Mouse (Mus musculus) kidney, embryonic 15.5 days (tissue): ENCODE data around the gene Pola1. TPM values are rescaled to one million over a fixed set of nuclear protein-coding genes. Genes with fewer than 3 reads are reported as not detected.

Experiments used
- ATAC-seq: fragments of 200-750 bp; cut with Nextera tagmentation; replicated peaks from 2 replicates; pipeline ENCODE4 v1.8.0; 2017; ENCODE audit warnings: moderate TSS enrichment; ENCODE audit not compliant: low FRiP score
- H3K27ac ChIP-seq: fragments of 300-500 bp; sonication (generic); 2 replicates; pipeline ENCODE4 v1.5.1; 2015; ENCODE audit warnings: mild to moderate bottlenecking, inconsistent platforms
- H3K27me3 ChIP-seq: fragments of 300-500 bp; sonication (generic); 2 replicates; pipeline ENCODE4 v1.6.1; 2015; ENCODE audit warnings: inconsistent platforms
- H3K36me3 ChIP-seq: fragments of 300-500 bp; sonication (generic); 2 replicates; pipeline ENCODE4 v1.6.1; 2015; ENCODE audit warnings: inconsistent platforms
- H3K4me1 ChIP-seq: fragments of 300-500 bp; sonication (generic); 2 replicates; pipeline ENCODE4 v1.6.1; 2015; ENCODE audit warnings: inconsistent platforms
- H3K4me2 ChIP-seq: fragments of 300-500 bp; sonication (generic); 2 replicates; pipeline ENCODE4 v1.6.1; 2015; ENCODE audit warnings: moderate library complexity, mild to moderate bottlenecking, inconsistent platforms
- H3K4me3 ChIP-seq: fragments of 300-500 bp; sonication (generic); replicated peaks from 2 replicates; pipeline ENCODE4 v1.5.1; 2015; ENCODE audit warnings: mild to moderate bottlenecking, inconsistent platforms
- H3K9ac ChIP-seq: fragments of 300-500 bp; sonication (generic); 2 replicates; pipeline ENCODE4 v1.6.1; 2015; ENCODE audit warnings: mild to moderate bottlenecking, inconsistent platforms
- H3K9me3 ChIP-seq: fragments of 300-500 bp; sonication (generic); replicated peaks from 2 replicates; pipeline ENCODE4 v1.6.1; 2016; ENCODE audit warnings: inconsistent platforms
- WGBS: fragments of 180-500 bp; shearing (Covaris S2); methylation state at CpG from one replicate; pipeline ENCODE4 v1.1.7; 2015; ENCODE audit warnings: mixed read lengths; 5-methylcytosine and 5-hydroxymethylcytosine counted together
- polyA plus RNA-seq: library from polyadenylated mRNA; unstranded; fragments of >200 nt; fragmentation: Nextera tagmentation; extraction: Ambion mirVana; gene quantifications from 2 replicates; pipeline ENCODE4 v1.2.1, GENCODE M21; 2015

Gene Pola1
- polyA plus RNA-seq, 1 experiment from 2014 or later = 23.2 TPM

DNA sequence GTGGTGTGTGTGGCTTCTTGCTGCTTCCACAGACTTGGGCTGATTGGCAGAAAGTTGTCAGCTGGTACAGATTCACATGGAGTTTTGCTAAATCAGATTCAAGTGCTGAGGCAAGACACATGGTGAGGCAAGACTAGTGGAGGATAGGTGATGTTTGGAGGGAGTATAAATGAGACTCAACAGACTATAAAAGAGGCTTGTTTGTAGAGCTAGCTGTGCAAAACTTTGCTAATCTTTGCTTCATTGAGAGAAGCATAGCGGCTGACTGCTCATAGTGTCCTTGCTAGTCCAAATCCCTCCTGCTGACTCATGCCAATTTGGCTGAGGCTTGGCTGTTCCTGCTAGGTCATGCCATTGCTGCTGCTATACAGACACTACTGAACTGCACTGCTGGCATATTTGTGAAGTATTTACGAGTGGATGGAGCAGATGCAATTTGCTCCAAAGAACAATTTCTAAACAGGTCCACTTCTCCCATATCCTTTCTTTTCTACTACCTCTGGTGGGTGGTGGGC is 3.0 kb upstream of the Pola1 start:
- no peaks in the 10 kb centered on the region for H3K36me3 ChIP-seq
- H3K27ac ChIP-seq = no peak overlapping the region
- H3K27me3 ChIP-seq = peaks cover 7% of the 10 kb centered on the region; the same call in 1 of the 2 replicates
- no peak overlapping the region for H3K4me2 ChIP-seq
- no peak overlapping the region for H3K9ac ChIP-seq
- H3K9me3 ChIP-seq = no peaks in the 10 kb centered on the region
- no peaks in the 10 kb centered on the region for H3K4me1 ChIP-seq
- H3K4me3 ChIP-seq = no peak overlapping the region
- 84% methylated on average over 2 of the region's 2 CpGs for WGBS
- no peak for ATAC-seq

DNA sequence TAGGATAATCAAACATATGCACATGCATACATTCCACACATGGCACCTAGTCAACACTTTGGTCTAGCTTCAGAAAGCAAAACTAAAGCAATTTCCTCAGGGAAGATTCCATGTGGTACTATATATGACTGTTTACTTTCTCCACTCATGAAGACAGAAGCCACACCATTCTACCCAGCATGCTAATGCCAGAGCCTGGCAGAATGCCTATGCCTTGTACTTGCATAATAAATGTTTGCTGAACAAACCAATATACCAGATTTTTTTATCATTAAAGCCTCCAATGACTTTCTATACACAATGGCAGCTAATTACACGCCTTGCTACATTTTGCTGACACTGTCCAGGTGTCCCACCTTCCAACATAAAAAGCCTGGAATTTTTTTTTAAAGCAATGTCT is 1.7 kb downstream of the Pola1 start:
- WGBS = 61% methylated on average over 1 of the region's 1 CpGs
- Histone ChIP-seq H3K4me1 (no peaks in the 10 kb centered on the region), H3K27ac (no peak overlapping the region), H3K4me2 (peak overlapping the region; percentile 59; the same call in 1 of the 2 replicates), H3K36me3 (peaks cover 4% of the 10 kb centered on the region; the same call in 1 of the 2 replicates), H3K27me3 (0 out of 2 replicates have a peak, but pooled peaks cover 3% of the 10 kb centered on the region), H3K4me3 (no peak overlapping the region), H3K9ac (no peak overlapping the region), H3K9me3 (no peaks in the 10 kb centered on the region)
- no peak for ATAC-seq

DNA sequence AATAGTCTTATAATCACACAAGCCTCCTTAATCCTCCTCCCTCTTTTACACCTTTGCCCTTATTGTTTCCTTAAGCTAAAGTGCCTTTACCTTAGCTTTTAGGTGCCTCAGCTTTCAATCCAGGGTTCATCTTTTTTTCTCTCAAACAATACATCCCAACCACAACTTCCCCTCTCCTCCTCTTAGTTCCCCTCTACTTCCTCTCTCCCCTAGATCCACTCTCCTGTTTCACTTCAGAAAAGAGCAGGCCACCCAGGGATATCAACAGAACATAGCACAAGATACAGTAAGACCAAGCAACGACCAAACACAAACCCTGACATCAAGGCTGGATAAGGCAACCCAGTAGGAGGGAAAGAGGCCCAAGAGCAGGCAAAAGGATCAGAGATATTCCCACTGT is 29.7 kb downstream of the Pola1 start:
- Histone ChIP-seq H3K27ac (no peak overlapping the region), H3K27me3 (no peaks in the 10 kb centered on the region), H3K4me1 (no peaks in the 10 kb centered on the region), H3K4me3 (no peak overlapping the region), H3K36me3 (peaks cover 14% of the 10 kb centered on the region; the same call in 1 of the 2 replicates), H3K9ac (no peak overlapping the region), H3K4me2 (no peak overlapping the region), H3K9me3 (no peaks in the 10 kb centered on the region)
- ATAC-seq = no peak
- WGBS = 89% methylated on average over 1 of the region's 1 CpGs

DNA sequence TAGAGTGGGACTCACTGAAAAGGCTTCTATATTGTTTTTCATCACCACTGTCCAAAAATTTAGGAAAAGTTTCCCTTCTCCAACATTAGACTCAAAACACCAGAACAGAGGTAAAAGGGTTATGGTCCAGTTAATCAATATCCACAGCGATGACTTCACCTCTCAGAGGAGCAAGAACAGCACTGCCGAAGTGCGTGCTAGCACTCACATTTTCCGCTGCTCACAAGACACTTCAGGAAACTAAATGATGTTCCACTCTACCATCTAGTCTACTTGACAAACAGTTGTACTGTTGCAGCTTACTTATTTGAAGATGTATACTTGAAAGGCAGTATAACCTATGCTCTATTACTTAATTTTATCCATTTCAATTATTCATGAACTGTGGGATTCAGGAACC is 37.7 kb downstream of the Pola1 start:
- H3K9me3 ChIP-seq = no peaks in the 10 kb centered on the region
- H3K9ac ChIP-seq = no peak overlapping the region
- no peaks in the 10 kb centered on the region for H3K4me1 ChIP-seq
- H3K4me2 ChIP-seq = no peak overlapping the region
- WGBS = 91% methylated on average over 4 of the region's 4 CpGs
- H3K27ac ChIP-seq = no peak overlapping the region
- peaks cover 6% of the 10 kb centered on the region; the same call in 1 of the 2 replicates for H3K27me3 ChIP-seq
- no peaks in the 10 kb centered on the region for H3K36me3 ChIP-seq
- H3K4me3 ChIP-seq = no peak overlapping the region
- no peak for ATAC-seq

DNA sequence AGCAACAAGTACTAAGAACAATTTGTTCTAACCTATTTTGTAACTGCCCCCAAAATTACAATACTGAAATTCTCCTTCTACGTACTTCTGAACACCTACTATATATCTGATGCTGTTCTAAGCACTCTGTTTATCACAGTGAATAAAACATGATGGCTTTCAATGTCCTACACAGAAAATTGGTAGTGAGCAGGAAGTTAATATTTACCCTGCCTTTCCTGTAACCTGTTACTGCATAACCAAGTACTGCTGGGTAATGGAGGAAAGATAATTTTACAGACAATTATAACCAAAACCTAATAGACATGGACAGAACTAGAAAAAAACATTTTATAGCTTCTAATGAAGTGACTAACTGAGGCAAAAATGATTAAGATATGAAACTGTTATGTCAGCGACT is 51.0 kb downstream of the Pola1 start:
- no peak overlapping the region for H3K27ac ChIP-seq
- ATAC-seq = no peak
- WGBS = 71% methylated on average over 2 of the region's 2 CpGs

DNA sequence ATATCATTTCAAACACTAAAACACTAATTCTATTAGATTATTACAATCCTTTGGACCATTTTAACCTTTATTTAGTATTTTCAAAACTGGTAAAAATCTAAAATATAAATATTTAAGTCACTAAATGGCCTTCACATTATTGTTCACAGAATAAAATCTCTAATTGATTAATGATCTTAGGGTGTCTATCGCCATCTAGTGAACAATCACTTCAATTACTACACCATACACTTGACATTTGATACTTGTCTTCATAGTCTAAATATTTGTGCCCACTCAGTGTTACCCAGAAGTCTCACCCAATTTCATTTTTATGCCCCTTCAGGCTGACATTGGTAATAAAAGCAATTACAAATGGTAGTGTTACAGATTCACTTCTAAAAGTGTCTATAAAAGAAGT is 74.8 kb downstream of the Pola1 start:
- ATAC-seq = no peak
- 44% methylated on average over 1 of the region's 1 CpGs for WGBS
- H3K9me3 ChIP-seq = no peaks in the 10 kb centered on the region
- H3K36me3 ChIP-seq = no peaks in the 10 kb centered on the region
- H3K27ac ChIP-seq = no peak overlapping the region
- H3K27me3 ChIP-seq = no peaks in the 10 kb centered on the region; the same call in 1 of the 2 replicates
- H3K4me1 ChIP-seq = no peaks in the 10 kb centered on the region
- H3K9ac ChIP-seq = no peak overlapping the region
- no peak overlapping the region for H3K4me3 ChIP-seq
- H3K4me2 ChIP-seq = no peak overlapping the region

More for the DNA sequence above, 51.0 kb downstream of the Pola1 start:
- Histone ChIP-seq H3K27me3 (no peaks in the 10 kb centered on the region), H3K4me2 (no peak overlapping the region), H3K36me3 (no peaks in the 10 kb centered on the region), H3K9me3 (no peaks in the 10 kb centered on the region), H3K4me1 (no peaks in the 10 kb centered on the region), H3K4me3 (no peak overlapping the region), H3K9ac (no peak overlapping the region)

DNA sequence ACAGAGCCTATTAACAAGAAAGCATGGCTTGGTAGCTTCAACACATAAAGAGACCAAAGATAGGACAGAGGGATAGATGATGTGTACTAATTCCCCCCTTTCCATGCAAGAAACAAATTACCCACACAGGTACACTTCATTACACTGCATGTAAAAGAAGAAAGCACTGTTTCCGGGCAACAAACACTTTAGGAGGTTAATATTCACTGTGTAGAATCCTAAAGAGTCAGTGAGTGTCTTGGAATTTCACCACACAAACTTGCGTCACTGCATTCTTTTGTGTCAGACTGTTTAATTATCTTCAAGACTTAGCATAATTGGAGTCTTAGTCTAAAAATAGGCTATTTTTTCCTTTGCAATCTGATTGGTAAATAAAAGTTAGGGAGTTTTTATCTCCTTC is 92.2 kb downstream of the Pola1 start:
- WGBS = 74% methylated on average over 2 of the region's 2 CpGs
- no peak overlapping the region for H3K9ac ChIP-seq
- no peak overlapping the region for H3K4me3 ChIP-seq
- H3K4me1 ChIP-seq = no peaks in the 10 kb centered on the region
- no peaks in the 10 kb centered on the region for H3K9me3 ChIP-seq
- H3K27me3 ChIP-seq = 0 out of 2 replicates have a peak, but pooled peaks cover 4% of the 10 kb centered on the region
- no peak for ATAC-seq
- H3K27ac ChIP-seq = no peak overlapping the region
- no peak overlapping the region for H3K4me2 ChIP-seq
- H3K36me3 ChIP-seq = no peaks in the 10 kb centered on the region

DNA sequence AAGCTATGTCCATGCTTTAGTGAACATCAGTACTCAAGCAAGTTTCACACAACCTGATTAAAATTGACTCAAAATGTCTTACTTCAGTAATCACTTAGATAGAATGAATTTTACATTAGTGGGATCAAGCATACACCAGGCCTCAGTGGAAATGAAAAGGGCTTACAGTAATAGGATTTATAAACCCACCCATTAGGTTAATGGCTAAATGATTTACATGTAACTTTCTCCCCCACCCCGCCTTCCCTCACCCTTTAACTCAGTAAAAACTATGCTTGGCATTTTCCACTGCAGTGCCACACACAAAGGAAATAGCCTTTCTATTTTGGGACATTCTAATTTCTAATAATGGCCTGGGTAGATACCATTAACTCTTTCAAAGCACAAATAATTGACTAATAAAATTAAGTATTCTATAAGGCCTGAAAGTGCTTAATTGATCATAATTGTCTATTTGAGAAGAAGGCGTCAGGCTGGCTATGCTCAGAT is 129.0 kb downstream of the Pola1 start:
- Histone ChIP-seq H3K27me3 (no peaks in the 10 kb centered on the region), H3K27ac (no peak overlapping the region), H3K9ac (no peak overlapping the region), H3K4me1 (no peaks in the 10 kb centered on the region), H3K4me2 (no peak overlapping the region), H3K9me3 (no peaks in the 10 kb centered on the region), H3K4me3 (no peak overlapping the region), H3K36me3 (no peaks in the 10 kb centered on the region)
- 0 out of 2 replicates have a peak, but pooled peaks have one; percentile 62 for ATAC-seq
- 61% methylated on average over 2 of the region's 2 CpGs for WGBS

DNA sequence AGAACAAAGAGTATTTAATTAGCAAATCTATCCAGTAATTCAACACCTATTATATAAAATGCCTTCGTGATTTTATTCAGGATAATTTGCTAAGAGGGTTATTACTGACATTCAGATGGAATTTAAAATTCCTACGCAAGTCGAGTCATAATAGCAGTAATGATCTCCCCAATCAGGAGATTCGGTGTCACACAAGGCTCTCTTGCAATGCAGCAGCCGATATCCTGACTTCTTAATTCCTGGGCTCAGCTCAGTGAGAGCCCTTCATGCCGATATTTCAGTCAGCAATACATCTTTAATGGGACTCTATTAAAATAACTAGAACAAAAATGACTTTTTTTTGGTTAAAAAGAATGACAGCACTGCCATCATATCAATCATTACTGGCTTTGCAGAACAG is 134.4 kb downstream of the Pola1 start:
- no peak for ATAC-seq
- 80% methylated on average over 6 of the region's 6 CpGs for WGBS
- H3K9me3 ChIP-seq = no peaks in the 10 kb centered on the region
- H3K4me1 ChIP-seq = no peaks in the 10 kb centered on the region
- H3K4me3 ChIP-seq = no peak overlapping the region
- H3K4me2 ChIP-seq = no peak overlapping the region
- H3K27ac ChIP-seq = no peak overlapping the region
- no peaks in the 10 kb centered on the region for H3K36me3 ChIP-seq
- H3K27me3 ChIP-seq = no peaks in the 10 kb centered on the region
- no peak overlapping the region for H3K9ac ChIP-seq

DNA sequence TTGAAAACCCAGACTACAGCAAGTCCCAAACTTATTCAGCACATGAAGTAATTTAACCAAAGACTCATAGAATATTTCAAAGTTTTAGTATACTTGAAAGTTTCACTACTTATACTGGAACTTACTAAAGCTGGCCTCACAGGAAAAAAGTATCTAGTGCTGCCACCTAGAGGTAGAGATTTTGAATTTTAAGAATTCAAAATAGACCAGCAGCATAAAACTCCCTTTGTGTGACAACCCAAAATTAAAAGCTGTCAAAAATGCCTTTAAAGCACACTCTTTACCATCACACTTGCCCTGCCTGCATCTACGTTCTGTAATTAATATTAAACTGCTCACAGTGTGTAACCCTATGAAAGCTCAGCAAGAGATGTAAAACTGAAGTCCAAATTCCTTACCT is 166.2 kb downstream of the Pola1 start:
- Histone ChIP-seq H3K9ac (no peak overlapping the region), H3K27ac (no peak overlapping the region), H3K27me3 (no peaks in the 10 kb centered on the region), H3K4me1 (no peaks in the 10 kb centered on the region), H3K36me3 (no peaks in the 10 kb centered on the region), H3K9me3 (no peaks in the 10 kb centered on the region), H3K4me3 (no peak overlapping the region), H3K4me2 (no peak overlapping the region)
- no peak for ATAC-seq
- WGBS = 51% methylated on average over 1 of the region's 1 CpGs

DNA sequence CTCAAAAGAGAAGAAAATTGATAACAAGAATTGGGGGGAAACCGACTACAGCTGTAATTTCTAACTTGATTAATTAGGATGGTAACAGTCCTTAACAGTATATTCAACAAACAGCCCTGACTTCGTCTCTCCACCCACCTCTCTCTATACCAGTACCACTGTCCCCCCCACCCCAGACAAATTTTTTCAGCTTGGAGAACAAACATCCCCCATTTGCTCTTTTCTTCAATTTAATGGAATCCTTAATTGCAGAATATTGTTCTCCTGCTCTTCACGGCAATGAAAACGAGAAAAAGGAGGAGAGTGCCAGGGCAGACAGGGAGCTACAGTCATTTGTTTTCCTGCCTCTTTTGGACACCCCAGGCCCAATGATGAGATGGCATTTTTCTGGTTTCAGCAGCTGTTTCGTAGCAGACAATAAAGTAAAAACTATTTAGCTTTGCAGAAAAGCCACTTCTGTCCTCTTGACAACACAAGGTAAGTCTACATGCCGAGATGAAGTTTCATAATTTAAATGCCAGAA is 202.2 kb downstream of the Pola1 start:
- no peak overlapping the region for H3K27ac ChIP-seq
- H3K36me3 ChIP-seq = no peaks in the 10 kb centered on the region
- no peak overlapping the region for H3K4me2 ChIP-seq
- H3K4me3 ChIP-seq = no peak overlapping the region
- H3K9me3 ChIP-seq = no peaks in the 10 kb centered on the region
- no peaks in the 10 kb centered on the region for H3K4me1 ChIP-seq
- peaks cover 3% of the 10 kb centered on the region; the same call in 1 of the 2 replicates for H3K27me3 ChIP-seq
- no peak for ATAC-seq
- WGBS = 72% methylated on average over 6 of the region's 6 CpGs
- H3K9ac ChIP-seq = no peak overlapping the region

DNA sequence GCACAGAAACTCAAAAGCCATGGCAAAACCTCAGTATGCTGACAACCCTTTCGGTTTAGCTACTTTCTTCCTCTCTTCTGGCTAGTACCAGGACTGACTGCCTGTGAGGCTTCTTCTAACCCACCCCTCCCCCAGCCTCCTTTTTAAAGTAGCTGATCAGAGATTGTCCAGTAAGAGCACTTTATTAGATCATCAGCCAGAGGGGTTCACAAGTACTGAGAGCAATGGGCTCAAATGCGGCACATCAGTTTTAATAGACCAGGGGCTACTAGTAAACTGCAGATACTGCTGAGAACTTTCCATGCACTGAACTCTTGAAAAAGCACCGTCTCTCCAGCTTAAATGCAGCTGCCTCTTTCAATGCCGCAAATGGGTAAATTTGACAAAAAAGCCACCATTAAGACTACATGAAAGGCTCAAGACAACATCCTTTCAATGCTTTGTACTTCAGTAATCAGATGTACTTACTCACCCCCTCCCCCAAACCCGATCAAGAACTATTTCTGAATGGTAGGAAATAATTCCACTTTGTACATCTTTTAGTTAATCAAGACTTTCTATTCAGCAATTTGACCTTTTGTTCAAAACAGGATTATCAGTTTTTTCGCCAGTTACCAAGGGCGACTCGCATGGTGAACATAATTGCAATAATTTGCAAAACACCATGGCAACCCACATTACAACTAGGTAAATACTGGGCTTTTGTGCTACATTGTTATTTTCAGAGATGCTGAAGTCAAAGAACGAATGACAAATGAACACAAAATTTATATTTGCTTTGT is 202.8 kb downstream of the Pola1 start:
- H3K9me3 ChIP-seq = no peaks in the 10 kb centered on the region
- no peak overlapping the region for H3K4me3 ChIP-seq
- H3K27me3 ChIP-seq = peaks cover 3% of the 10 kb centered on the region; the same call in 1 of the 2 replicates
- WGBS = 86% methylated on average over 9 of the region's 9 CpGs
- H3K9ac ChIP-seq = no peak overlapping the region
- no peak overlapping the region for H3K4me2 ChIP-seq
- ATAC-seq = no peak
- no peaks in the 10 kb centered on the region for H3K36me3 ChIP-seq
- H3K27ac ChIP-seq = no peak overlapping the region
- H3K4me1 ChIP-seq = no peaks in the 10 kb centered on the region
